Mouse (Mus musculus) liver, postnatal 0 days (tissue): ENCODE results near the gene Tulp3.

Experiments used
- CTCF ChIP-seq: sonication (generic); IDR thresholded peaks from 2 replicates; pipeline ENCODE4 v1.5.1; 2016; ENCODE audit warnings: antibody characterized with exemption, low read depth
- EP300 ChIP-seq: IDR thresholded peaks from 2 replicates; pipeline ENCODE4 v1.6.1; 2016; ENCODE audit warnings: antibody characterized with exemption, low read depth, mild to moderate bottlenecking

DNA sequence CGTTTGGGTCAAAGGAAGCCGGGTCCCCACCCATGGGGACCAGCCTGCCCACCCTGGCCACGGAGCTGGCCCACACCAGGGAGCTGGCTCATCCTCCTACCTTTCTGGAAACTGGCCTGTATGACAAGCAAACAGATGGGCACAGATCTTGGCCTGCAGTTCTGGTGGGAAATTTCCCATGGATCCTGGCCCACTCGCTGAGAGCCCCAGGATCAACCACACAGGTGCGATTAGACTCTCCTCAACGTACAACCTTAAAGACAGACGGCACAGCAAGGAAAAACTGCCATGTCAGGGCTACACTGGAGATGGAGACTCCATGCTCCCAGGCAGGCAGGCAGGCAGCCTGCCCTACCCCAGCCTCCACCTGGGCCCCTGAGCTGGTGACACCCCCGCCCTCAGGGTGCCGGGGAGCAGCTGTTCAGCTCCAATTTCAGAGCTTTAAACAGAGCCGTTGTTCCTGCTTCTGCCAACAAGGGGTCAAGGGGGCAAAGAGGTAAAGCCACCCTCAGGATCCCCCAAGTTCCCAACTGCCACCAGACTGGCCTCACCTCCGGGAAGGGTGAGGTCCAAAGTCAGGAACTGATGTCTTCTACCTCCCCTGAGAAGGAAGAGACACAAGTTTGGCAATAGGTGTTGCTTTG, 58.8 kb downstream of the Tulp3 start:
- no peak for TF ChIP-seq CTCF
- no peak for TF ChIP-seq EP300
